Mouse (Mus musculus) layer of hippocampus, adult 2 months (tissue): ENCODE measurements around the gene Dusp27. TPM values are rescaled to one million over a fixed set of nuclear protein-coding genes. Genes with fewer than 3 reads are reported as not detected.

Source experiments
- DNase-seq, 2 experiments: peaks; one replicate each; pipeline ENCODE4 v3.0.0; 2022; ENCODE audit warnings: low spot score in 2 of 2
- H3K27ac ChIP-seq: fragments of 200-600 bp; 2 replicates; pipeline ENCODE4 v1.8.1; 2022
- H3K4me3 ChIP-seq: fragments of 200-600 bp; 2 replicates; pipeline ENCODE4 v1.8.1; 2022; ENCODE audit warnings: mild to moderate bottlenecking
- CTCF ChIP-seq: fragments of 200-600 bp; conservative IDR thresholded peaks from 2 replicates; pipeline ENCODE4 v1.8.1; 2022; ENCODE audit warnings: antibody characterized with exemption, mild to moderate bottlenecking, moderate library complexity
- long read RNA-seq, 2 experiments: library from polyadenylated mRNA; stranded (forward); transcript quantifications; one replicate each; pipeline ENCODE4 v2.0.0; 2021; ENCODE audit warnings: borderline mapping rate in 2 of 2
- total RNA-seq, 2 experiments: library from RNA; stranded (reverse); gene quantifications; 2 replicates each; pipeline ENCODE4 v1.2.3; 2021

Gene Dusp27
- not detected for total RNA-seq
- long read RNA-seq, experiment 1, result 0 reads
- long read RNA-seq, experiment 2, partial matches to known transcripts, result 0 of 3 reads
- long read RNA-seq, experiment 2, other reads (novel, unspliced or antisense), result 3 of 3 reads

DNA sequence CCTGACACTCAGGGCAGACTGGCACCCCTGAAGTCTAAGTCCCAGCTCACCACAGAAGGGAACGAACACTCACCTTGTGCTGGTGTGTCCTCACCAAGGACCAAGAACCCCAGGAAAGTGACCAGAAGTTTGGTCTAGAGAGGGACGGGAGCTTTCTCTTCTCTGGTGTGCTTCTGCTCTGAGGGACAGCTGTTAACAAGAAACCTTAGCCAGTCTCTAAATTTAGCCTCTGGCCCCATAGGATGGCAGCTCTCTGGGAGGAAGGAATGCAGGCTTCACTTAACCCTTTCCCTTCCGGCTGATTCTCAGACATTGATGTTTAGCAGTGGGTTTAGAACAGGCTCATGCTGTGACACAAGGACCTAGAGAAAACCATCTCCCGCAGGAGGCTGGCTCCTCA is at the start of gene Dusp27:
Gene Dusp27 (minus strand): TSS at position 204 of the 400 bp plus-strand sequence.
- DNase-seq, result no peak

DNA sequence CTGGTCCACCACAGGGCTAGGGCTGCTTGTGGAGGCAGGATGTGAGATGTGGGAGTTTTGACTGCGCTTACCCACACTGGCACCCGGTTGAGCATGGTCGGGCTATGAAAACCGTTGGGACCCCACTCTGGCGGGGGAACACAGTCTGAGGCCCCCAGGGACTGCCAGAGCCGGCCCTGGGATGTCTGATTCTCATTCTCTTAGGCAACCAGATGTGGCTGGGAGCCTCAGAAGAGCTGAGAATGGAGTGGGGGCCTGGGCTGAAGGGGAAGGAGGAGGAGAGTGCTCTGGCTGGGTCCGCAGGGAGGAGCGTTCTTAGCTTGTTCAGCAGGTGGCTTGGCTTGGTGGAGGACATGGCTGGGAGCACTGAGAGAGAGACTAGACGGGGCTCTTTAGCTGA is 45.9 kb upstream of the Dusp27 start:
- no peak overlapping the region for H3K4me3 ChIP-seq
- no peak for TF ChIP-seq CTCF

More for the DNA sequence above, at the start of gene Dusp27:
- Histone ChIP-seq H3K4me3 (no peak within 1 kb of the TSS), H3K27ac (no peak within 1 kb of the TSS)
- no peak for TF ChIP-seq CTCF

DNA sequence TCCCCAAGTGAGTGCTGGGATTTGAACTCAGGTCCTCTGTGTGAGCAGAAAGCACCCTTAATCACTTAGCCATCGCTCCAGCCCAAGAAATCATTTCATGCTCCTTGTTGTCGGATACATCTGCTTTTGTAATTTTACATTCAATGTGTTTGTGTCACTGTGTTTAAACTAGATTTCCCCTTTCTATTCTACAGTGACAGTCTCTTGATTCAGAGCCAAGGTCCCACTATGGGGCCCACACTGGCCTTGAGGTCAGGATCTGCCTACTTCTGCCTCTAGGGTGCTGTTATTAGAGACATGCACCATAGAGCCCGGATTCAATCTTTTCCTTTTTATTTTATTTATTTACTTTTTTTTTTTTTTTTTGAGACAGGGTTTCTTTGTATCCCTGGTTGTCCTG is 45.3 kb upstream of the Dusp27 start:
- DNase-seq, result no peak
- Histone ChIP-seq H3K27ac (no peak overlapping the region), H3K4me3 (no peak overlapping the region)
- no peak for TF ChIP-seq CTCF

More for the DNA sequence above, 45.9 kb upstream of the Dusp27 start:
- DNase-seq, result no peak
- no peak overlapping the region for H3K27ac ChIP-seq

DNA sequence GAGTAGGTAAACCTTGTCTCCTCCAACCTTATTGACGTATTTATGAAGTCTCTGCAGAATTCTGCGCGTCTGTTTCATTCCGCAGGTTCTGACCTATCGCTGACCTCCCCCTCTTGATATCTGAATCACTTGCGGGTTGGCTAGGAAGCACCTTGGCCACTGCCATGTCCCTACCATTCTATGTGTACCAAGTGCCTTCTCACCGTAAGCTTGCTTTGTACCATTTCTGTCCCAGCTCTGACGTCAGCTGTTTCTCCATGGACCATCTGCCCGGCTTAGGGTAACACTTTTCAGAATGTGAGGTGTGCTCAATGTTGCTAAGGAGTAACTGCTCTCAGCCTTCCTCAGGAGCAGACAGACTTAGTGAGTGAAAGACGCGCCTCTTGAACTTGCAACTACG is 43.1 kb upstream of the Dusp27 start:
- DNase-seq, result no peak
- no peak for TF ChIP-seq CTCF
- H3K4me3 ChIP-seq, result no peak overlapping the region
- H3K27ac ChIP-seq, result no peak overlapping the region

DNA sequence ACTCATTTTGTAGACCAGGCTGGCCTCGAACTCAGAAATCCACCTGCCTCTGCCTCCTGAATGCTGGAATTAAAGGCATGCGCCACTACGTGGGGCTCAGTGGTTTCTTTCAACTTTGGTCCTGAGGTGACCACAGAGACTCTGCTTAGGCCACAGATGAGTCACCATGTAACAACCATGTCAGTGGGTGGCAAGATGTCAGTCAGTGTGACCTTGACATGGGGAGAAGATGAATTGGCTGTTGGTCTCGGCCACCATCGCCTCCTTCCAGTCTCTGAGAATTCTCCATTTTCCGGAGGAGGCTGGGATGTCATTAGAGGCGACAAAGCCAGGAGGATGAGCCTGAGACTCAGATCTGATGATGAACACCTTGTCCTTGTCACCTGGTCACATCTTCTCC is 42.0 kb upstream of the Dusp27 start:
- Histone ChIP-seq H3K27ac (no peak overlapping the region), H3K4me3 (no peak overlapping the region)
- TF ChIP-seq CTCF, result no peak
- DNase-seq, result no peak

DNA sequence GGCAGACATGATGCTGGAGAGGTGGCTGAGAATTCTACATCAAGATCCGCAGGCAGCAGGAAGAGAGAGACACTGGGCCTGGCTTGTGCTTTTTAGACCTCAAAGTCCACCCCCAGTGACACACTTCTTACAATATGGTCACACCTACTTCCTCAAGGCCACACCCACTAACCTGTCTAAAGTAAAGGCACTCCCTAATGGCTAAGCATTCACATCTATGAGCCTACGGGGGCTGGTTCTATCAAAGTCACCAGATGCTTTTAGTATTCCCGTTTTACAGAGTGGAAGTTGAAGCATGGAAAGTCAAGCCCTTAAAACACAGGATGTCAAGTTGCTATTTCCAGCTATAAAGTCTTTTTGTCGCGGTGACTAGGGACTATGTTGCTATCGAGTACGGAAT is 40.3 kb upstream of the Dusp27 start:
- TF ChIP-seq CTCF, result no peak
- Histone ChIP-seq H3K27ac (no peak overlapping the region), H3K4me3 (no peak overlapping the region)
- DNase-seq, result no peak

DNA sequence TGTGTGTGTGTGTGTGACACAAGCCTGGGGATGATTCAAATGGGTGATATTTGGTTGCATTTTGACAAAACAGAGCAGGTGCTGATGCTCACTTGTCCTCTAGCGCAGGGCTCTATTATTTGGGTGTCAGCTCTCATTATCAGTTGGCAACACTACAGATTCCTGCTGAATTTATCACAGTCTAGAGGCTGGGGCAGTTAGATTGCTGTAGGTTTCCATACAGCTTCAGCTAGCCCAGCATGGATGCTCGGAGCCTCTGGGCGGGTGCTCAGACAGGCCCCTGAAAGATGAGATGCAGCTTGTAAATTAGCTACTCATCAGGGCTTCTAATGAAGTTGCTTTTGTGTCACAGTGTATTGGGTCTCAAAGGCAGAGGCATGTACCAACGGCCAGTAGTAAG is 39.7 kb upstream of the Dusp27 start:
- no peak overlapping the region for H3K27ac ChIP-seq
- TF ChIP-seq CTCF, result no peak
- no peak for DNase-seq
- no peak overlapping the region for H3K4me3 ChIP-seq

DNA sequence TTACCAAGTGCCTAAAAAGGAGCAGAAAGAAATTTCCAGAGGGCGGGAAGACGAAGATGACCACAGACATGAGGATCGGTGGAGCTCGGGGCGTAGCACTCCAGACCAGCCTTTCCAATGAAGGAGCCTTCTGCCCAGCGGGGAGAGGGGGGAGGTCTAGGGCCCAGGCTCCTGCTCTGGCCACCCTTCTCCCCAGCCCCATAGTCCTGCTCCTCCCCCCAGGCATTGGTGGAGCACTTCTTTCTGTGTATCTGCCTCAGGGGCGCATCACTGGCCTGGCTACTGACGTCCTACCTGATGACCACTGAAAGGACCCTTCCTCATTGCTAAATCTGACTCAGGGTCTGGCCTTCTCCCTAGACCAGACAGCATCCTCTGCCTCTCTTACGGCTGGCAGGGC is 37.4 kb upstream of the Dusp27 start:
- Histone ChIP-seq H3K4me3 (no peak overlapping the region), H3K27ac (no peak overlapping the region)
- no peak for TF ChIP-seq CTCF
- no peak for DNase-seq

DNA sequence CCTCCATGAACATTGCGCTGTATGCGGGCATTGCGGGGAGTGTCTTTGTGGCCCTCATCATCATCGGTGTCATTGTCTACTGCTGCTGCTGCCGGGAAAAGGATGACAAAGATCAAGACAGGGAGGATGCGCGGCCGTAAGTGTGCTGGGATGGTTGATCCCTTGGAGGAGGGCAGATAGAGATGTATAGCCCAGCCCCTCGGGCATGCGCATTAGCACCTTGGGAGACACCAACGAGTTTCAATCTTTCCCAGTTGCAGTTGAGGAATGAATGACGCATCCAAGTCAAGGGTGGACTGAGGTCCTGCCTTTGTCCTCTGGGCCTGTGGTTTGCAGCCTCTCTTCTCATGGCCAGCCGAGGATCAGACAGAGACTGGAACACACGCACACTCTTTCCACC is 36.9 kb upstream of the Dusp27 start:
- Histone ChIP-seq H3K27ac (no peak overlapping the region), H3K4me3 (no peak overlapping the region)
- DNase-seq, result no peak
- TF ChIP-seq CTCF, result no peak

DNA sequence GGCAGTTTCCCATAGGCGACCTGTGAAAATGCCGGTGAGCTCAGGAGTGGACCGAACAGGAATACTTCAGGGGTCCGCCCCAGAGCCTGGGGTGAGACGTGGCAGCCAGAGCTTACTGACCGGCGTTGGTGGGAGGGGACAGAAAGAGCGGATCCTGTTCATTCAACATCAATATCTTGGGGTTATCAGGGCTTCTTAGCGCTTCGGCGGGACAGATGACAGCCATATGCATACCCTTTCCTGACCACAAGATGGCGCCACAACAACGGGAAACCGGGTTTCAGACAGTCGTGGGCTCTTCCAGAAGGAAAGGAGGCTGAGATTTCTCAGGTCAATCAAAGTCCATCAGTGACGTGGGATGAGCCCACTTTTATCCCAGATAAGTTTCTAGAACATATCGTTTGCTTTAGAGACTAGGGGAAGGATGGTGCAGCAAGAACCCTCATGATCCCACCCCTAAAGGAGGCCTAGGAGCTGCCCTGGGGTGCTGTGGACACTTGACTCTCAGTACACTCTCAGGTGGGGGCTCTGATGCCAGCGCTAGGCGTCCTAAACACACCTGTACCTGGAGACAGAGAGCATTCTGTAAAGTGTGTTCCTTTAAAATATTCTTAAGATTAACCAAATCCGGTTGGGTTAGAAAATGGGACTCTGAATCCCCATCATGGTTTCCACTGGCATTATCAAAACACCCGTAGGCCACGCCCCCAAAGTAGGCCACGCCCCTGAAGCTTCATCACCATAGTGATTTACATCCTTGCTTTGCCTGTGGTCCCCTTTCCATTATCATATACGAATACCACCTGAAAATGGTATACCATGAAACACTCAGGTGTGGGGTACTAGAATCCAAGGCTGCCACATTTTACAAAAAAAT is 33.1 kb upstream of the Dusp27 start:
- Histone ChIP-seq H3K27ac (no peak overlapping the region), H3K4me3 (no peak overlapping the region)
- TF ChIP-seq CTCF, result peak; percentile 94
- DNase-seq, result peak; percentile 37 to 84

DNA sequence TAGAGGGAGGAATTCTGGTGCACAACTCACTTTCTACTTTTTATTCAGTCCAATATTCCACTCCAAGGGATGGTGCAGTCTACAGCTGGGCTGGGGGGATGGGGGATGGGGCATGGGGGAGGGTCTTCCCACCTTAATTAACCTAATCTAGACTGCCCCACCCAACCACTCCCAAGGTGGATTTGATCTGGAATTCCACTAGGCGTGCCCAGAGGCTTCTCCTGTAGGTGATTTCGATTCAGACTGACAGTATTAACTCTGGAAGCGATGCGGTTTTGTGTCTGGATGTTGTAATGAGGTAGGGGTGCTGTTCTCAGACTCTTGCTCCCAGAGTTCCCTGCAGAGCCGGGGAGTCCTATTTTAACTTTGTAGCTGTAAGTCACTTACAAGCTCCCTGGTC is 32.4 kb upstream of the Dusp27 start:
- no peak for DNase-seq
- H3K27ac ChIP-seq, result no peak overlapping the region
- H3K4me3 ChIP-seq, result no peak overlapping the region
- TF ChIP-seq CTCF, result no peak

DNA sequence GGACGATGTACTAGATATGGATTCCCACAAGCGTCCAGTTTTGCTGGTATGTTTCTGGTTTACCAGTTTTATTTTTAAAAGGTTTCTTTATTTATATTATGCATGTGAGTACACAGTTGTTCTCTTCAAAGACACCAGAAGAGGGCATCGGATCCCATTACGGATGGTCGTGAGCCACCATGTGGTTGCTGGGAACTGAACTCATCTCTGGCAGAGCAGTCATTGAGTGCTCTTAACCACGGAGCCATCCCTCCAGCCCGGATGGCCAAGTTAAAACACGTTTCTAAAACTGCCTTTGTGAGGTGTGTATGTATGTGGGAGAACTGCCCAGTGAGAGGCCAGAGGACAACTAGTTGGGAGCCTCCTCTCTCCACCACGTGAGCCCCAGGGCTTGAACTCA is 30.9 kb upstream of the Dusp27 start:
- TF ChIP-seq CTCF, result peak; percentile 46
- no peak overlapping the region for H3K4me3 ChIP-seq

DNA sequence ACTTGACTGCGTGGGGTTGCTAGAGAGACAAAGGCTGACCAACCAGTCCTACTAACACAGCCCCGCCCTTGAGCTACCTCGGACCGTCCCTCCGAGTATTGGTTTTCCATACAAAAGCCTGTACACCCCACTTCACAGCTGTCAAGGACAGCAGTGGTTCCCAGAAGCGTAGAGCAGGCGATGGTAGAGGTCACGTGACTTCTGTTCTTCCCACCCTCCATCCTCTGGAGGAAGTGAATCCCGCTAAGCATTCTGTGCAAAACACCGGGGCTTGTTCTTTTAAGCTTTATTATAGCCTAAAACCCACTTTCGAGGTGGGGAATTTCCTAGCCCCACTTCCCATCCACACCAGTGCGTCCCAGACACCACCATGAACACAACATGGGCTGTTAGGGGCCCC is 30.0 kb upstream of the Dusp27 start:
- TF ChIP-seq CTCF, result no peak
- no peak overlapping the region for H3K27ac ChIP-seq
- no peak for DNase-seq
- H3K4me3 ChIP-seq, result no peak overlapping the region

More for the DNA sequence above, 30.9 kb upstream of the Dusp27 start:
- no peak for DNase-seq
- no peak overlapping the region for H3K27ac ChIP-seq

DNA sequence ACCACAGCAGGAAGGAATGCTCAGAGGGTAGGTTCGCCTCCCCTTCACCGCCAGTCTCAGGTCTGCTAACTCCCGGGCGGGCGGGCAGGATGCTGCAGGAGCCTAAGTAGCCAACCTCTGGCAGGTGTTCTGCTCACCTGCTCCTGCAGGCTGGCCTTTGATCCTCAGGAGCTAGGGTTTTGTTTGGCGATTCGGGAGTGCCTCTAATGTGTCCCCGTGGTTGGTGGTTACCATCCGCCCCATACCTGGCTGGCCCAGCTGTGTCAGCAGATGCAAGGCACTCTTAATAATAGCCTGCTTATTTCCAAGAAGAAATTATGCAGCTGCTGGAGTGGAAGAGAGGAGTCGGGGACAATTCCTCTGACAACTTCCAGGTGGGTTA is 27.4 kb upstream of the Dusp27 start:
- no peak overlapping the region for H3K4me3 ChIP-seq
- no peak for DNase-seq
- no peak overlapping the region for H3K27ac ChIP-seq
- no peak for TF ChIP-seq CTCF
